Mouse (Mus musculus): ENCODE results near the gene Zbed5. TPM values are rescaled to one million over a fixed set of nuclear protein-coding genes. Genes with fewer than 3 reads are reported as not detected.
"Not testable (repeated sequence)": the region's sequence is repeated elsewhere in the genome, so short reads cannot be mapped to it uniquely, and the experiment has no call there.

Gene Zbed5
- polyA plus RNA-seq, 1 experiment from 2014 or later, result 3.4 TPM

DNA sequence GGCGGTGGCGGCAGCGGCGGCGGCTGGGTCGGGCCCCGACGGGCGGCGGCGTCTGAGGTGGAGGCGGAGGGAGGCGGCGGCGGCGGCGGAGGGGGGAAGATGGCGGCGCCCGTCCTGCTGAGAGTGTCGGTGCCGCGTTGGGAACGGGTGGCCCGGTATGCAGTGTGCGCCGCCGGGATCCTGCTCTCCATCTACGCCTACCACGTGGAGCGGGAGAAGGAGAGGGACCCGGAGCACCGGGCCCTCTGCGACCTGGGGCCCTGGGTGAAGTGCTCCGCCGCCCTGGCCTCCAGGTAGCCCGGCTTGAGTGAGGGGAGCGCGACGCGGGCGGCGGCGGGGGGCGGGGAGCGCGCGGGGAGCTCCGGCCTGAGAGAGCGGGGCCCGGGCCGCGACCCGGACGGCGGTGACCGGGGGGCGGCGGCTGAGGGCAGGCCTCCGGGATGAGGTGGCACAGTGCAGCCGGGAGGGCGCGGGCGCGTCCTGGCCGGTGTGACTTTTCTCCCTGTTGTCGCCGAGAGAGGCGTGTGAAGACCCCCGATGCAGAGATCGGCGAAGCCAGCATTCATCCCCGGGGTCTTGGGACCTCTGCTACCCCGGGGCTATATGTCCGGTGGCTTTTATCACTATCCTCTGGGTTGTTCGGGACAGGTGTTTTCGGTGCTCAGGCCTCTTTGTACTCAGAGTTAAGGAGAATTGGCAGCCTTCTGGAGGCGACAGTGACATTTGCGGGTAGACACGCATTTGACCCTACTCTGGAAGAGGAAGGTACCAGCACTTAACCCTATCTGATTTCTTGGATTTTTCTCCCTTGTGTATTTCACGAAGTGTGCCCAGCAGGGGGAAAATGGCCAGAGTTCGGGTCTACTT, 46.8 kb downstream of the Zbed5 start:
- H3K4me1 ChIP-seq (ENCODE audit: control insufficient read depth in 2 of 2, insufficient read depth in 2 of 2, low read length in 2 of 2); H3K9me3 ChIP-seq (ENCODE audit: control insufficient read depth, low read length); H3K36me3 ChIP-seq (ENCODE audit: control insufficient read depth, insufficient read depth, low read length); H3K27me3 ChIP-seq (ENCODE audit: control insufficient read depth, insufficient read depth, low read length): not testable (repeated sequence)
- Histone ChIP-seq H3K9ac (ENCODE audit: low read length) (peak overlapping the region; percentile 89), H3K4me2 (ENCODE audit: low read length) (peak overlapping the region; percentile 90), H3K27ac (replicated peaks in 1 of 2; ENCODE audit: control insufficient read depth in 1 of 2, insufficient read depth in 1 of 2, low read depth in 2 of 2, low read length in 2 of 2) (peak overlapping the region; percentile 21 to 75; a peak in 3 of 4 replicates), H3K4me3 (ENCODE audit: control insufficient read depth in 1 of 2, insufficient read depth in 1 of 2, low read depth in 1 of 2, low read length in 2 of 2) (peak overlapping the region; percentile 76 to 84)
- 2% methylated on average over 29 of the region's 82 CpGs for WGBS
- ATAC-seq (ENCODE audit: insufficient number of reproducible peaks, insufficient read depth, low FRiP score, low read depth), result peak; percentile 23

DNA sequence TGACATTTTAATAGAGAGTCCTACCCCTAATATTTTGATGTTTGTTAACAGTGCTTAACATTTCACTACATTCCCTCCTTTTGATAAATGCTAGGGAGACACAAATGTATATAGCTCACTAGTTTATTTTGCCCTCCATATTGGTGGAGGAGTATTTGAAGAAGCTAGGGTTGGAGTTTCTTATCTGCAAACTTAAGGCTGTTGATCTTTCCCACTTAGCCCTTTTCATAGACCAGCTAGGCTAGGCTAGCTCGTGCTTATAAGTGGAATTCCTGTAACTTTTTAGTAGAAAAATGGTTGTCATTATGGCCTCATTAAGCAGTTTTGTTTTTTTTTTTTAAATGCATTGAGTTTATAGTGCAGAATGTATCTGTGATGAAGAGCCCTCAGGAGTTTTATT, 47.9 kb downstream of the Zbed5 start:
- Histone ChIP-seq H3K4me1 (ENCODE audit: control insufficient read depth in 2 of 2, insufficient read depth in 2 of 2, low read length in 2 of 2) (0 out of 4 replicates have a peak, but pooled peaks cover 0 to 7% of the 10 kb centered on the region in 2 experiments), H3K9ac (ENCODE audit: low read length) (no peak overlapping the region), H3K4me3 (ENCODE audit: control insufficient read depth in 1 of 2, insufficient read depth in 1 of 2, low read depth in 1 of 2, low read length in 2 of 2) (no peak overlapping the region; a peak in 1 of 4 replicates), H3K9me3 (ENCODE audit: control insufficient read depth, low read length) (no peaks in the 10 kb centered on the region), H3K27ac (replicated peaks in 1 of 2; ENCODE audit: control insufficient read depth in 1 of 2, insufficient read depth in 1 of 2, low read depth in 2 of 2, low read length in 2 of 2) (no peak overlapping the region), H3K4me2 (ENCODE audit: low read length) (peak overlapping the region; percentile 90; the same call in 1 of the 2 replicates), H3K27me3 (ENCODE audit: control insufficient read depth, insufficient read depth, low read length) (no peaks in the 10 kb centered on the region), H3K36me3 (ENCODE audit: control insufficient read depth, insufficient read depth, low read length) (no peaks in the 10 kb centered on the region; the same call in 1 of the 2 replicates)
- no peak for ATAC-seq (ENCODE audit: insufficient number of reproducible peaks, insufficient read depth, low FRiP score, low read depth)
- WGBS, result 50% methylated on average over 1 of the region's 1 CpGs

DNA sequence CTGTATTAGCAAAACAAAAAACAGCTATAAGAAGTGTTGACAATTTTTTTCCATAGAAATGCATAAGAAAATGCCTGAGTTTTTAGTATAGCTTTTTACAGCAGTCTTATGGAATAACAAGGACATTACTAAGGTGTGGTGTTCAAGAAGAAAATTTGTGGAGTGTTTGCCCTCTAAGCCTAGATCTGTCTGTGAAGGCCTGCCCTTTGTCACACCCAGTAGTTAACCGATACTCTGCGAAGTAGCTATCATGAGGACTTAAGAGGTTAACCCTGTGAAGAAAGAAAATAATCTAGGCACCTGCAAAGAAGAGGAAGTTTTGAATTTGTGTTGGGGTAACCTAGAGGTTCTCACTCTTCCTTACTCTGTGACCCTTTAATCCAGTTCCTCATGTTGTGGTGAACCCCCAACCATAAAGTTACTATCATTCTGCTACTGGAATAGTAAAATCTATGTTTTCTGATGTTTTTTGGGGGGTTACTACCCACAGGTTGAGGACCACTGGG, 52.1 kb downstream of the Zbed5 start:
- H3K27me3 ChIP-seq (ENCODE audit: control insufficient read depth, insufficient read depth, low read length), result no peaks in the 10 kb centered on the region
- H3K4me3 ChIP-seq (ENCODE audit: control insufficient read depth in 1 of 2, insufficient read depth in 1 of 2, low read depth in 1 of 2, low read length in 2 of 2), result no peak overlapping the region
- no peak overlapping the region for H3K4me2 ChIP-seq (ENCODE audit: low read length)
- 69% methylated on average over 2 of the region's 2 CpGs for WGBS
- no peak overlapping the region for H3K27ac ChIP-seq (replicated peaks in 1 of 2; ENCODE audit: control insufficient read depth in 1 of 2, insufficient read depth in 1 of 2, low read depth in 2 of 2, low read length in 2 of 2)
- 0 out of 4 replicates have a peak, but pooled peaks cover 0 to 7% of the 10 kb centered on the region in 2 experiments for H3K4me1 ChIP-seq (ENCODE audit: control insufficient read depth in 2 of 2, insufficient read depth in 2 of 2, low read length in 2 of 2)
- no peak for ATAC-seq (ENCODE audit: insufficient number of reproducible peaks, insufficient read depth, low FRiP score, low read depth)
- no peaks in the 10 kb centered on the region for H3K9me3 ChIP-seq (ENCODE audit: control insufficient read depth, low read length)
- no peak overlapping the region for H3K9ac ChIP-seq (ENCODE audit: low read length)
- H3K36me3 ChIP-seq (ENCODE audit: control insufficient read depth, insufficient read depth, low read length), result no peaks in the 10 kb centered on the region; the same call in 1 of the 2 replicates

DNA sequence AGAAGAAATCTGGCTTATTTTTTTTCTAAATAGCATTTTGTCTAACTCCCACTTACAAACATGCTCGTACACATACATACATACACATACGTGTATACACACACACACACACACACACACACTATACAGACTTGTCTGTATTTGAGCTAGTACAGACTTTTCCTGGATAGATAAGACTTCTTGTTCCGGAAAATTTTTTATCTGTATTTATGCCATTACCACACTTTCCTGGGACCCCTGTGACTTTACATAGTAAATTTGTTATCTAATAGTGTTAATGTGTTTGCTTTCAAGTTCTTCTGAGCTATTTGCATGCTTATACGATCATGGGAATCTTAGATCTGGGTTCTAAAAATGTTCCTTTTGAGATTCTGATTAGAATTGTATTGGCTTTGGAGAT, 56.6 kb downstream of the Zbed5 start:
- H3K36me3 ChIP-seq (ENCODE audit: control insufficient read depth, insufficient read depth, low read length), result no peaks in the 10 kb centered on the region
- no peak overlapping the region for H3K4me2 ChIP-seq (ENCODE audit: low read length)
- no peaks in the 10 kb centered on the region for H3K27me3 ChIP-seq (ENCODE audit: control insufficient read depth, insufficient read depth, low read length)
- 77% methylated on average over 4 of the region's 4 CpGs for WGBS
- peaks cover 4 to 9% of the 10 kb centered on the region in 2 experiments; a peak in 3 of 4 replicates for H3K4me1 ChIP-seq (ENCODE audit: control insufficient read depth in 2 of 2, insufficient read depth in 2 of 2, low read length in 2 of 2)
- H3K9ac ChIP-seq (ENCODE audit: low read length), result no peak overlapping the region
- H3K9me3 ChIP-seq (ENCODE audit: control insufficient read depth, low read length), result no peaks in the 10 kb centered on the region
- ATAC-seq (ENCODE audit: insufficient number of reproducible peaks, insufficient read depth, low FRiP score, low read depth), result no peak
- H3K27ac ChIP-seq (replicated peaks in 1 of 2; ENCODE audit: control insufficient read depth in 1 of 2, insufficient read depth in 1 of 2, low read depth in 2 of 2, low read length in 2 of 2), result no peak overlapping the region
- H3K4me3 ChIP-seq (ENCODE audit: control insufficient read depth in 1 of 2, insufficient read depth in 1 of 2, low read depth in 1 of 2, low read length in 2 of 2), result no peak overlapping the region

Other genes starting within 250 kb of the Zbed5 start
- 3.9 and 4.6 TPM in 2 replicates for gene Zfp11, start 225.6 kb upstream of the Zbed5 start, polyA plus RNA-seq (2014; fragmentation: Nextera tagmentation; extraction: Ambion mirVana)
- gene Sept14, start 187.2 kb upstream of the Zbed5 start, polyA plus RNA-seq (2014; fragmentation: Nextera tagmentation; extraction: Ambion mirVana), result not detected in 2 replicates
- gene Mrps17, start 180.2 kb upstream of the Zbed5 start, polyA plus RNA-seq (2014; fragmentation: Nextera tagmentation; extraction: Ambion mirVana), result 171 and 176 TPM in 2 replicates
- 363 and 384 TPM in 2 replicates for gene Nipsnap2, start 170.7 kb upstream of the Zbed5 start, polyA plus RNA-seq (2014; fragmentation: Nextera tagmentation; extraction: Ambion mirVana)
- 28.8 and 29.7 TPM in 2 replicates for gene Psph, start 108.3 kb upstream of the Zbed5 start, polyA plus RNA-seq (2014; fragmentation: Nextera tagmentation; extraction: Ambion mirVana)
- gene Sumf2, start 48.7 kb upstream of the Zbed5 start, polyA plus RNA-seq (2014; fragmentation: Nextera tagmentation; extraction: Ambion mirVana), result 26.2 and 26.8 TPM in 2 replicates
- 1,002 and 1,067 TPM in 2 replicates for gene Chchd2, start 8.3 kb upstream of the Zbed5 start, polyA plus RNA-seq (2014; fragmentation: Nextera tagmentation; extraction: Ambion mirVana)
- gene Phkg1, start 2.8 kb downstream of the Zbed5 start, polyA plus RNA-seq (2014; fragmentation: Nextera tagmentation; extraction: Ambion mirVana), result 1.00 and 2.4 TPM in 2 replicates
- 2.9 and 3.8 TPM in 2 replicates for gene Nupr1l, start 12.8 kb downstream of the Zbed5 start, polyA plus RNA-seq (2014; fragmentation: Nextera tagmentation; extraction: Ambion mirVana)
- 13.1 and 14.5 TPM in 2 replicates for gene Vkorc1l1, start 46.2 kb downstream of the Zbed5 start, polyA plus RNA-seq (2014; fragmentation: Nextera tagmentation; extraction: Ambion mirVana)
- gene Gusb, start 107.3 kb downstream of the Zbed5 start, polyA plus RNA-seq (2014; fragmentation: Nextera tagmentation; extraction: Ambion mirVana), result 49.2 and 54.2 TPM in 2 replicates
- 16.4 and 19.3 TPM in 2 replicates for gene Asl, start 133.5 kb downstream of the Zbed5 start, polyA plus RNA-seq (2014; fragmentation: Nextera tagmentation; extraction: Ambion mirVana)
- 15.1 and 16.3 TPM in 2 replicates for gene Crcp, start 133.6 kb downstream of the Zbed5 start, polyA plus RNA-seq (2014; fragmentation: Nextera tagmentation; extraction: Ambion mirVana)
- 23.0 and 24.5 TPM in 2 replicates for gene Tpst1, start 177.6 kb downstream of the Zbed5 start, polyA plus RNA-seq (2014; fragmentation: Nextera tagmentation; extraction: Ambion mirVana)
- gene Kctd7, start 249.1 kb downstream of the Zbed5 start, polyA plus RNA-seq (2014; fragmentation: Nextera tagmentation; extraction: Ambion mirVana), result 4.8 TPM in 2 replicates

Measured in heart, embryonic 14.5 days (tissue).